Mouse (Mus musculus) liver, adult (tissue): Measurements from ENCODE around the gene Wdr89.

Experiments
- GATA4 ChIP-seq: IDR thresholded peaks from 2 replicates; pipeline ENCODE4 v1.6.1; 2014; ENCODE audit warnings: mild to moderate bottlenecking, low read length; ENCODE audit not compliant: insufficient replicate concordance

The Wdr89 gene

GRCm38 (mm10) chr12:75595291-75596153, 73.8 kb downstream of the Wdr89 start:
- no peak for TF ChIP-seq GATA4

DNA sequence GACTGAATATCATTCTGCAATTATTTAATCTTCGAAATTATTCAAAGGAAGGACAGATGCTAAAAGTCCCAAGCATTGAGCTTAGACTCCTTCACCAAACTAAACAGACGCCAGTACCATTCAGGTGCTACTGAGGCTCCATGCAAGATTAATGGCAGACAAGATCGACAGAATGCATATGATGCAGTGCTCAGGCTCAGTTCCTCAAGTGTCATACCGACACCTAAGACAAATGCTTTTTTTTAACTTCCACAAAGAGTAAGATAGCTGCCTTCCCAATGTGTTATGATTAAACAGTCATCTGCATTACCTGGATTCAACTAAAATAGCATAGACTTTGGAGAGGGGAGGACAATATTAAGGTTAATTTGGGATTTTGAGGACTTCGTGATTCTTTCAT, 74.9 kb downstream of the Wdr89 start:
- no peak for TF ChIP-seq GATA4

- no peak for TF ChIP-seq GATA4
These were observed 75.5 kb downstream of the Wdr89 start for GRCm38 (mm10) chr12:75593817-75594216.

DNA sequence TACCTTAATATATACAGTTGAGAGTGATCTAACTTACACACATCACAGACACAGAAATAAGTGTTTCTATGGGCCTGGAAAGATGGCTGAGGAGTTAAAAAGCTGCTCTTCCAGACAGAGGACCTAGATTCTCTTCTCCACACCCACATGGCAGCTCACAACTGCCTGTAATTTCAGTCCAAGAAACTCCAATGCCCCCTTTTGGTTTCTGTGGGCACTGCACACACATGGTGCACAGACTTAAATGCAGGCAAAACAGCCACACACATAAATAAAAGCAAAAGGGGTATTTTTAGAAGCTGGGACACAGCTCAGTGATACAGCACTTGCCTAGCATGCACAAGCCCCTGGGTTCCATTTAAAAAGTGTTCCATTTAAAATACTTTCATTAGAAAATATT, 81.8 kb downstream of the Wdr89 start:
- TF ChIP-seq GATA4, result no peak

DNA sequence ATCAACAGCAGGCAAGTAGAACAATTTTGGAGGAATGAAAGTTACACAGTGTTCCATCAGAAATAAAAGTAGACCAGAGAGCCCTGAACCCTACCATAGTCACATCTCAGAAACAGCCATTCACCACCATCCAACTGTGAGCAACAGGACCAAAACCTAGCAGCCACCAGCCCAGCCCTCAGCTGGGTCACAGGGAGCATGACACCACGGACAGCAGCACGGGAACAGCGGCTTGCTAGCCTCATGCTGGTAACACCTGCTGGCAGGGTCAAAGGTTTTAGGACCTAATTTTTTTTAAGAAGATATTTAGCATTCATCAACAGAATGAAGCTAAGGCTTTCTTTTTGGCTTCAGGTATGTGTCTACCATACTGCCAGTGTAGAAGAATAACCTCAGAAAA, 85.6 kb downstream of the Wdr89 start:
- no peak for TF ChIP-seq GATA4
